Mouse (Mus musculus) forebrain, embryonic 14.5 days (tissue): ENCODE data around the gene Thra. TPM values are rescaled to one million over a fixed set of nuclear protein-coding genes. Genes with fewer than 3 reads are reported as not detected.

Source experiments
- ATAC-seq: fragments of 200-750 bp; cut with Nextera tagmentation; 2 replicates; pipeline ENCODE4 v1.8.0; 2017; ENCODE audit warnings: mild to moderate bottlenecking, moderate library complexity
- DNase-seq: peaks from one replicate; pipeline ENCODE4 v3.0.0-alpha.2; 2015; ENCODE audit warnings: low spot score
- H3K27ac ChIP-seq: fragments of 300-500 bp; sonication (generic); 2 replicates; pipeline ENCODE4 v1.5.1; 2014; ENCODE audit warnings: low read depth, mild to moderate bottlenecking, control low read depth, low read length, moderate library complexity
- H3K27me3 ChIP-seq: fragments of 300-500 bp; sonication (generic); replicated peaks from 2 replicates; pipeline ENCODE4 v1.6.1; 2014; ENCODE audit warnings: low read length, control low read depth, mixed read lengths; ENCODE audit not compliant: control insufficient read depth, insufficient read depth
- H3K36me3 ChIP-seq: fragments of 300-500 bp; sonication (generic); 2 replicates; pipeline ENCODE4 v1.6.1; 2014; ENCODE audit warnings: low read length, control low read depth; ENCODE audit not compliant: control insufficient read depth, insufficient read depth
- H3K4me1 ChIP-seq: fragments of 300-500 bp; sonication (generic); 2 replicates; pipeline ENCODE4 v1.6.1; 2014; ENCODE audit warnings: antibody characterized with exemption, low read length, control low read depth; ENCODE audit not compliant: control insufficient read depth, insufficient read depth
- H3K4me2 ChIP-seq: fragments of 300-500 bp; sonication (generic); 2 replicates; pipeline ENCODE4 v1.6.1; 2014; ENCODE audit warnings: mild to moderate bottlenecking, control low read depth, low read length
- H3K4me3 ChIP-seq: fragments of 300-500 bp; sonication (generic); 2 replicates; pipeline ENCODE4 v1.5.1; 2014; ENCODE audit warnings: low read depth, low read length, control low read depth
- H3K9ac ChIP-seq: fragments of 300-500 bp; sonication (generic); 2 replicates; pipeline ENCODE4 v1.6.1; 2014; ENCODE audit warnings: mild to moderate bottlenecking, low read length, control low read depth, moderate library complexity
- H3K9me3 ChIP-seq: fragments of 300-500 bp; sonication (generic); replicated peaks from 2 replicates; pipeline ENCODE4 v1.6.1; 2016; ENCODE audit warnings: low read length, control low read depth, mixed read lengths; ENCODE audit not compliant: control insufficient read depth
- WGBS: fragments of 180-500 bp; shearing (Covaris S2); extraction: QIAGEN DNeasy Blood & Tissue Kit; methylation state at CpG from one replicate; pipeline ENCODE4 v1.1.7; 2014; 5-methylcytosine and 5-hydroxymethylcytosine counted together
- polyA plus RNA-seq: library from polyadenylated mRNA; unstranded; fragments of >200 nt; fragmentation: Nextera tagmentation; extraction: Ambion mirVana; gene quantifications from 2 replicates; pipeline ENCODE4 v1.2.1, GENCODE M21; 2014

The Thra gene
- polyA plus RNA-seq, 1 experiment from 2014 or later = 164 TPM

DNA sequence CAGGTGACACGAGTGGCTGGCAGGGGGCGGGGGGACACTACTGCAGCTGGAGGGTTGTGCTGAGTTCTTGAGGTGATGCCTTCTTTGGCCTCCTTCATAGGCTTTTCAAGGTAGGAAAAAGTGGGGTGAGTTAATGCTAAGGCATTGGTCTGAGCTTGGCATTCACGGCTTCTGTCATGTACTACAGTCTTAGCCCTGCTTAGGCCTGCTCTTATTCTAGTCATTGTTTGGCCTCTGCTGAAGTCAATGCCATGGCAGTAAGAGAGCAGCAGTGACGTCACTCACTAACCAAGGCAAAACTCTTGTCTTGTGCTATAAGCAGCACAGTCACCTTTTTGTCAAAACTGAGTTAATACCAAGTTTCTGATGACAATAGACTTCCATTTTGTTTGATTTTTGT, 57.5 kb downstream of the Thra start:
- Histone ChIP-seq H3K27me3 (no peaks in the 10 kb centered on the region), H3K4me1 (peaks cover 26% of the 10 kb centered on the region), H3K36me3 (peaks cover 48% of the 10 kb centered on the region), H3K4me2 (peak overlapping the region; percentile 88), H3K9ac (peak overlapping the region; percentile 100), H3K27ac (no peak overlapping the region), H3K9me3 (no peaks in the 10 kb centered on the region), H3K4me3 (peak overlapping the region; percentile 100)
- ATAC-seq = no peak
- 35% methylated on average over 4 of the region's 4 CpGs for WGBS
- DNase-seq = no peak

DNA sequence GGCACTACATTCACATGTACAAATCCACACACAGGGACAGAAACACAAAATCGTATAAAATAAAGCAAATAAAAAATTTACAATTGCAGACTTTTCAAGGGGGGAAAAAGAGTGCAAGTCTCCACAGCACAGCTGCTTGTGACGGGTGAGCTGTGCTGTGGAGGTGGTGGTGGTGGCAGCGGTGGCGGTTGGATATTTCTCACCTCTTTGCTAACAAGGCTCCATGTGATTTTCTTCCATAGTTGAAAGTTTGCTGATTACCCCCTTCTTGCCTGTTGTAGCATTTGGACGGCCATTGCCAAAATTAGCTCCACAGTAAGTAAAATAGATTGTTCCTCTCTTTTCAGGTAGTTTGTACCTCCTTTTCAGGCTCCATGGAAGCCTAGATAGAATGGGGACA, 64.2 kb downstream of the Thra start, which contains the start of gene Casc3:
Casc3 (plus strand) TSS at position 301 of the 400 bp plus-strand sequence.
- no peak within 1 kb of the TSS for H3K9ac ChIP-seq
- ATAC-seq (no peak), DNase-seq (no peak)
- no peak within 1 kb of the TSS for H3K4me2 ChIP-seq
- no peaks in the 10 kb centered on the region; the same call in 1 of the 2 replicates for H3K4me1 ChIP-seq
- H3K9me3 ChIP-seq = no peaks in the 10 kb centered on the region
- WGBS = 95% methylated on average over 5 of the region's 5 CpGs
- peaks cover 86% of the 10 kb centered on the region for H3K36me3 ChIP-seq
- no peaks in the 10 kb centered on the region for H3K27me3 ChIP-seq
- no peak within 1 kb of the TSS for H3K4me3 ChIP-seq
- H3K27ac ChIP-seq = no peak within 1 kb of the TSS

DNA sequence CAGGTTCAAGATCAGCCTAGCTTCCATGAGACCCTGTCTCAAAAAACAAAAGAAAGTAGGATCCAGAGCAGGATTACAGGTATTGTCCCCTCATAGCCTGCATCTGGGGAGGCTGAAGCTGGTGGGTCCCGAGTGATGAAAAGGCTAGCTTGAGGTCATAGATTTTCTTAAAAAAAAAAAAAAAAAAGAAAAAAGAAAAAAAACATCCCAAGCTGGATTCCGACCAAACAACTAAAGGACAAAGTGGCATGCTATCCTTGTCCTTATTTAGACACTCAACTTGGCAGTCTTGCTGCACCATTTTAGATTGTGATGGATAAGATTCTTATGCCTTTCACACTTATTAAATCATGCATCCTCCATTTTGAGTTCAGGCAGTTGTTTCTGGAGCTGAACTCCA, 68.0 kb downstream of the Thra start:
- WGBS = 76% methylated on average over 2 of the region's 2 CpGs
- no peak overlapping the region for H3K4me2 ChIP-seq
- DNase-seq (no peak), ATAC-seq (no peak)
- H3K9ac ChIP-seq = no peak overlapping the region
- no peak overlapping the region for H3K4me3 ChIP-seq
- no peaks in the 10 kb centered on the region for H3K27me3 ChIP-seq
- H3K4me1 ChIP-seq = peaks cover 8% of the 10 kb centered on the region
- no peaks in the 10 kb centered on the region for H3K9me3 ChIP-seq
- no peak overlapping the region for H3K27ac ChIP-seq
- peaks cover 69% of the 10 kb centered on the region for H3K36me3 ChIP-seq

DNA sequence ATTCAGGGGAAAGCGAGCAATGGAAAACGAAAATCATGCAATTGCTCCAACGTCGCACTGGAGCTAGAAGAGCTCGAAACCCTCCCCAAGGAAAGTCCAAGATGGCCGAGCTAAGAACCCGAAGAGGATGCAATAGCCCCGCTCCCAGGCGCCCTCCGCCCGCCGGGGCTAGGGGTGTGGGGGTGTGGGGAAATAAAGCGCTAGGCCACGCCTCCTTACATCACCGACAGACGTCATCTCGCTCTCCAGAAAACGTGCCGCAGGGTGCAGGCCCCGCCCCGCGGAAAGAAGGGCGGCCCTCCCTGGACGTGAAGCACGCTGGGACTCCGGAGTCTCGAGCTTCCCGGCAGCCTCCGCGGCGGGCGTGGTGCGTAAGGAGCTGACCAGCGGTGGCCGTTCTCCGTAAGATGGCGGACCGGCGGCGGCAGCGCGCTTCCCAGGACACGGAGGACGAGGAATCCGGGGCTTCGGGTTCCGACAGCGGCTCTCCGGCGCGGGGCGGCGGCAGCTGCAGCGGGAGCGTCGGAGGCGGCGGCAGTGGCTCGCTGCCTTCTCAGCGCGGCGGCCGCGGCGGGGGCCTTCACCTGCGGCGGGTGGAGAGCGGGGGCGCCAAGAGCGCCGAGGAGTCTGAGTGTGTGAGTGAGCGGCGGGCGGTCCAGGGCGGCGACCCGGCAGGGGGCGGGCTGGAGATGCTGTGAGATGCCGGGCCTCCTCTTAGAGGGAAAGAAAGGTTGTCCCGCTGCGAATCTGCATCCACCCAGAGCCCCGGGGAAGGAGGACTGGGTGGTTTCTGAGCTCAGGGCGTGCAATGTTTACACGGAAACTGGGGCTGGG, 69.2 kb downstream of the Thra start:
- peak overlapping the region; percentile 93 for H3K4me3 ChIP-seq
- peak overlapping the region; percentile 87 for H3K9ac ChIP-seq
- under 1% methylated on average over 81 of the region's 84 CpGs for WGBS
- H3K27me3 ChIP-seq = no peaks in the 10 kb centered on the region
- peaks cover 8% of the 10 kb centered on the region for H3K4me1 ChIP-seq
- H3K36me3 ChIP-seq = peaks cover 69% of the 10 kb centered on the region
- no peaks in the 10 kb centered on the region for H3K9me3 ChIP-seq
- peak overlapping the region; percentile 82 for H3K4me2 ChIP-seq
- peak overlapping the region; percentile 93 for H3K27ac ChIP-seq
- peak; percentile 99 for DNase-seq
- ATAC-seq = peak; percentile 99

DNA sequence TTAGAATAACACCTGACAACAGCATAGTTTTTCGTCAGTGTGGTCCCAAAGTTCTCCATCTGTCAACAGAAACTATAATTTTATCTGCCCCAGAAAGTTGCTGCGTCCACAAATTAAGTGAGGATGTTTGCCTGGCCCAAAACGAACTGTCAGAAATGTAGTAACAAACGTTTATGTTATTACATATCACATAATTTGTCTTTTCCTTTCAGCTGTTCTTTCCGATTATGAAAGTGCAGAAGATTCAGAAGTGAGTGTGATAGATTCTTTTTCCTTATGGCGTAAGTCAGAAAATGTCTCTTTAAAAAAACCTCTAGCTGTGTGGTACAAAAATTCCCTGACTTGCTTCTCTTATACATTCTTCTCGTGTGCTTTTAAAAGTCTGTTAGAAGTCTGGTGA, 70.2 kb downstream of the Thra start:
- H3K27me3 ChIP-seq = no peaks in the 10 kb centered on the region
- H3K4me2 ChIP-seq = peak overlapping the region; percentile 82
- peak overlapping the region; percentile 93 for H3K4me3 ChIP-seq
- peak overlapping the region; percentile 87 for H3K9ac ChIP-seq
- peaks cover 8% of the 10 kb centered on the region for H3K4me1 ChIP-seq
- peaks cover 67% of the 10 kb centered on the region for H3K36me3 ChIP-seq
- H3K9me3 ChIP-seq = no peaks in the 10 kb centered on the region
- 80% methylated on average over 7 of the region's 7 CpGs for WGBS
- H3K27ac ChIP-seq = no peak overlapping the region
- ATAC-seq (no peak), DNase-seq (no peak)

DNA sequence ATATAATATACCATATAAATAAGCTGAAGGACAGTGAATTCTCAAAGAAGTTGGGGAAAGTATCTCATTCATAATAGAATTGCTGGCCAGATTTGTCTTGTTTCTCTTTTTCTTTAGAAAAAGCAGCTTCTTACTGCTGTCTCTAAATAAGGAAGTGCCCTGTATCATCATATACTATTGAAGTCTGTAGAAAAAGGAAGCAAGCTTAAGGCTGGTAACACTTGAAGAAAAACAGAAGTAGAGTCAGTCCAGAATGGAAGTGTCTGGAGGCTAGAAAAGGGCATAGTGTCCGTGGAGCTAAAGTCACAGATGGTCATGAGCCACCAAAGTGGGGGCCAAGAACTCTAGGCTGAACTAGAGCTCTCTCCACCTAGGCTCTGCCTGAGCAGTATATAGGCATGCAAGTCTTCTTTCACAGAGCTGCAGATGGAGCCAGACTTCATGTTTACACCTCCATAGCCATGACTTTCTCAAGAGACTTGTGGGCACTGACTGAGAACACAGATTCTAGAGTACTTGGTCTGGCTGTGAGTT, 76.3 kb downstream of the Thra start:
- Histone ChIP-seq H3K27me3 (no peaks in the 10 kb centered on the region), H3K4me1 (no peaks in the 10 kb centered on the region), H3K9me3 (no peaks in the 10 kb centered on the region), H3K9ac (no peak overlapping the region), H3K4me3 (no peak overlapping the region), H3K36me3 (peaks cover 80% of the 10 kb centered on the region), H3K27ac (no peak overlapping the region), H3K4me2 (no peak overlapping the region)
- no peak for DNase-seq
- ATAC-seq = no peak
- WGBS = 100% methylated on average over 1 of the region's 1 CpGs

Other genes with a start within 250 kb of the Thra start
- gene Ikzf3, start 194.6 kb upstream of the Thra start, polyA plus RNA-seq = not detected in 2 replicates
- gene Zpbp2, start 189.5 kb upstream of the Thra start, polyA plus RNA-seq = not detected in 2 replicates
- gene Ormdl3, start 153.3 kb upstream of the Thra start, polyA plus RNA-seq = 24.7 and 24.8 TPM in 2 replicates
- gene Lrrc3c, start 142.3 kb upstream of the Thra start, polyA plus RNA-seq = not detected in 2 replicates
- gene Gm12355, start 115.0 kb upstream of the Thra start, polyA plus RNA-seq = 0.88 and 1.3 TPM in 2 replicates
- gene Gsdma3, start 114.3 kb upstream of the Thra start, polyA plus RNA-seq = not detected in 2 replicates
- not detected in 2 replicates for gene Gsdma2, start 93.9 kb upstream of the Thra start, polyA plus RNA-seq
- gene Gsdma, start 76.3 kb upstream of the Thra start, polyA plus RNA-seq = not detected in 2 replicates
- 121 and 144 TPM in 2 replicates for gene Psmd3, start 58.1 kb upstream of the Thra start, polyA plus RNA-seq
- gene Csf3, start 39.4 kb upstream of the Thra start, polyA plus RNA-seq = not detected in 2 replicates
- 76.0 and 85.9 TPM in 2 replicates for gene Med24, start 11.2 kb upstream of the Thra start, polyA plus RNA-seq
- 2.2 and 3.1 TPM in 2 replicates for gene Nr1d1, start 34.7 kb downstream of the Thra start, polyA plus RNA-seq
- 19.3 and 20.5 TPM in 2 replicates for gene Msl1, start 54.9 kb downstream of the Thra start, polyA plus RNA-seq
- gene Casc3, start 64.3 kb downstream of the Thra start, polyA plus RNA-seq = 41.0 and 45.0 TPM in 2 replicates
- gene Rapgefl1, start 96.1 kb downstream of the Thra start, polyA plus RNA-seq = 3.0 and 4.5 TPM in 2 replicates
- gene Wipf2, start 123.0 kb downstream of the Thra start, polyA plus RNA-seq = 3.3 and 3.7 TPM in 2 replicates
- gene Cdc6, start 167.2 kb downstream of the Thra start, polyA plus RNA-seq = 14.1 and 16.4 TPM in 2 replicates
- gene Rara, start 187.2 kb downstream of the Thra start, polyA plus RNA-seq = 8.2 and 9.8 TPM in 2 replicates
- gene Gjd3, start 242.4 kb downstream of the Thra start, polyA plus RNA-seq = 0.27 and 0.28 TPM in 2 replicates